Mouse (Mus musculus) natural killer cell, adult 2 months (primary cell): ENCODE data around the gene Rpap3.
"Not testable (repeated sequence)": the region's sequence is repeated elsewhere in the genome, so short reads cannot be mapped to it uniquely, and the experiment has no call there.

Source experiments
- DNase-seq, 2 experiments: peaks; one replicate each; pipeline ENCODE4 v3.0.0; 2022; ENCODE audit warnings: low spot score in 2 of 2

Rpap3 gene

GRCm38 (mm10) chr15:97696616-97697015 lies 9.0 kb downstream of the Rpap3 start:
- DNase-seq: no peak

GRCm38 (mm10) chr15:97693411-97693810 lies 12.2 kb downstream of the Rpap3 start:
- no peak for DNase-seq

- no peak for DNase-seq
Measured at GRCm38 (mm10) chr15:97684118-97684517, 21.5 kb downstream of the Rpap3 start.

- no peak for DNase-seq
Measured at GRCm38 (mm10) chr15:97682053-97682452, 23.6 kb downstream of the Rpap3 start.

- DNase-seq: no peak
Measured at GRCm38 (mm10) chr15:97679991-97680681, 25.5 kb downstream of the Rpap3 start.

- no peak for DNase-seq
Measured at GRCm38 (mm10) chr15:97677341-97677740, 28.3 kb downstream of the Rpap3 start.

- DNase-seq: no peak
Measured at GRCm38 (mm10) chr15:97675927-97676326, 29.7 kb downstream of the Rpap3 start.

GRCm38 (mm10) chr15:97674423-97674822 lies 31.2 kb downstream of the Rpap3 start:
- no peak for DNase-seq

GRCm38 (mm10) chr15:97673256-97674000 lies 32.2 kb downstream of the Rpap3 start:
- DNase-seq: no peak

GRCm38 (mm10) chr15:97672211-97672765 lies 33.3 kb downstream of the Rpap3 start:
- DNase-seq: no peak

GRCm38 (mm10) chr15:97670554-97670953 lies 35.1 kb downstream of the Rpap3 start:
- no peak for DNase-seq

GRCm38 (mm10) chr15:97668158-97668877 lies 37.3 kb downstream of the Rpap3 start:
- not testable (repeated sequence) for DNase-seq

GRCm38 (mm10) chr15:97667437-97667836 lies 38.2 kb downstream of the Rpap3 start:
- peak; percentile 42 to 68 for DNase-seq

GRCm38 (mm10) chr15:97666457-97666770 lies 39.2 kb downstream of the Rpap3 start:
- DNase-seq: no peak

- no peak for DNase-seq
Measured at GRCm38 (mm10) chr15:97665770-97666456, 39.7 kb downstream of the Rpap3 start.

- DNase-seq: peak; percentile 16 to 42
Measured at GRCm38 (mm10) chr15:97664981-97665668, 40.5 kb downstream of the Rpap3 start.

GRCm38 (mm10) chr15:97663750-97664406 lies 41.7 kb downstream of the Rpap3 start:
- peak; percentile 60 to 79 for DNase-seq

GRCm38 (mm10) chr15:97658755-97659116 lies 46.9 kb downstream of the Rpap3 start:
- DNase-seq: no peak

GRCm38 (mm10) chr15:97657856-97658754 lies 47.5 kb downstream of the Rpap3 start:
- DNase-seq: no peak

- DNase-seq: no peak
Measured at GRCm38 (mm10) chr15:97657420-97657819, 48.2 kb downstream of the Rpap3 start.
